ENCODE assay signal across 8 mouse cellular contexts in genomic region chr16:17209981-17210838, GRCm38 (mm10). TPM values are rescaled to one million over a fixed set of nuclear protein-coding genes. Genes with fewer than 3 reads are reported as not detected.
A peak's percentile ranks its signal among the peaks of the same experiment; 100 is the strongest.
DNase-seq lines count a peak whose midpoint lies in the region; ATAC-seq and TF ChIP-seq lines count a peak whose summit lies in the region.

No protein-coding gene starts in this region.

- H3K4me2 ChIP-seq in intestine, postnatal 0 days (replicated peaks; ENCODE audit: low read depth), result peak overlapping the region; percentile 99

- intact Hi-C loops in left cerebral cortex, postnatal 36 days (cut with DNase I), result loop anchor here (1.0 kb wide), 1 partner anchor 66 kb away; the partner anchor contains the start of gene Tmem191c

- H3K4me3 ChIP-seq in intestine, postnatal 0 days (ENCODE audit: low read depth, low read length), result peak overlapping the region; percentile 60
- peak overlapping the region; percentile 67 for H3K4me3 ChIP-seq in midbrain, embryonic 10.5 days

- H3K36me3 ChIP-seq in intestine, postnatal 0 days (ENCODE audit: control insufficient read depth, insufficient read depth), result no peaks in the 10 kb centered on the region
- peaks cover 23% of the 10 kb centered on the region for H3K36me3 ChIP-seq in midbrain, embryonic 10.5 days

- peak overlapping the region; percentile 23; the same call in 1 of the 2 replicates for H3K9ac ChIP-seq in intestine, postnatal 0 days (ENCODE audit: low read depth, low read length)

- H3K27ac ChIP-seq in intestine, postnatal 0 days (ENCODE audit: low read depth, low read length), result no peak overlapping the region
- H3K27ac ChIP-seq in midbrain, embryonic 10.5 days (replicated peaks), result peak overlapping the region; percentile 91

- H3K27me3 ChIP-seq in intestine, postnatal 0 days (replicated peaks; ENCODE audit: control insufficient read depth, insufficient read depth, low read length), result 0 out of 2 replicates have a peak, but pooled peaks cover 3% of the 10 kb centered on the region
- H3K27me3 ChIP-seq in midbrain, embryonic 10.5 days (ENCODE audit: low read depth, poor library complexity, severe bottlenecking), result peaks cover 54% of the 10 kb centered on the region

- H3K4me1 ChIP-seq in intestine, postnatal 0 days (replicated peaks; ENCODE audit: control insufficient read depth, insufficient read depth, low read length), result peaks cover 8% of the 10 kb centered on the region; the same call in 1 of the 2 replicates
- peaks cover 30% of the 10 kb centered on the region for H3K4me1 ChIP-seq in midbrain, embryonic 10.5 days

- WGBS in intestine, postnatal 0 days, result 8% methylated on average over 48 of the region's 48 CpGs
- 9% methylated on average over 48 of the region's 48 CpGs for WGBS in midbrain, embryonic 10.5 days

- peak; percentile 86 for ATAC-seq in intestine, postnatal 0 days

- no peaks in the 10 kb centered on the region for H3K9me3 ChIP-seq in intestine, postnatal 0 days (ENCODE audit: control insufficient read depth)
- peaks cover 3% of the 10 kb centered on the region; the same call in 1 of the 2 replicates for H3K9me3 ChIP-seq in midbrain, embryonic 10.5 days (replicated peaks)

- peak; percentile 92 for DNase-seq in adrenal gland, adult 2 months
- DNase-seq in embryo, embryonic 9.5 days (ENCODE audit: extremely low spot score), result peak; percentile 89
- peak; percentile 81 to 89 for DNase-seq in gastrocnemius, postnatal 4 days (ENCODE audit: low spot score in 2 of 2)
- DNase-seq in left cerebral cortex, postnatal 36 days (ENCODE audit: low spot score in 2 of 2), result peak; percentile 81 to 85
- DNase-seq in midbrain, embryonic 10.5 days (ENCODE audit: low spot score), result peak; percentile 92
- DNase-seq in right cerebral cortex, postnatal 36 days (ENCODE audit: low spot score in 2 of 2), result peak; percentile 74 to 85
- DNase-seq in urinary bladder, postnatal 4 days (ENCODE audit: low spot score in 2 of 2), result peak; percentile 83 to 92

- TF ChIP-seq CTCF in intestine, postnatal 0 days (IDR thresholded peaks at IDR 0.05; ENCODE audit: low read depth), result peak; percentile 99

RNA-seq across cellular contexts. Expression of gene Rimbp3, which starts 1.8 kb away (rescaled TPM):
- under 1 TPM in 1 of 2 experiments, not detected in 1; 0.07 TPM for total RNA-seq in adrenal gland, adult 2 months (2021)
- not detected in 2 replicates for polyA plus RNA-seq in adrenal gland, adult 2 months (2012; rRNA removed)
- total RNA-seq in gastrocnemius, postnatal 4 days (2021), result under 1 TPM; 0.22 to 0.29 TPM
- 0.14 and 0.21 TPM in 2 replicates for polyA plus RNA-seq in intestine, postnatal 0 days (2015; fragmentation: Nextera tagmentation; extraction: Ambion mirVana)
- 1 to 10 TPM; 1.7 to 2.0 TPM for total RNA-seq in left cerebral cortex, postnatal 36 days (2021)
- polyA plus RNA-seq in midbrain, embryonic 10.5 days (2016; fragmentation: Nextera tagmentation; extraction: Ambion mirVana), result 1.4 and 2.2 TPM in 2 replicates

RNA-seq across cellular contexts. Expression of gene Ube2l3, which starts 7.8 kb away (rescaled TPM):
- 100 to 1,000 TPM; 198 to 273 TPM for total RNA-seq in adrenal gland, adult 2 months (2021)
- polyA plus RNA-seq in adrenal gland, adult 2 months (2012; rRNA removed), result 91.0 and 109 TPM in 2 replicates
- total RNA-seq in gastrocnemius, postnatal 4 days (2021), result 100 to 1,000 TPM; 166 to 178 TPM
- 294 and 319 TPM in 2 replicates for polyA plus RNA-seq in intestine, postnatal 0 days (2015; fragmentation: Nextera tagmentation; extraction: Ambion mirVana)
- total RNA-seq in left cerebral cortex, postnatal 36 days (2021), result 100 to 1,000 TPM; 123 to 145 TPM
- polyA plus RNA-seq in midbrain, embryonic 10.5 days (2016; fragmentation: Nextera tagmentation; extraction: Ambion mirVana), result 412 and 424 TPM in 2 replicates

RNA-seq across cellular contexts. Expression of gene Hic2, which starts 23.2 kb away (rescaled TPM):
- 1 to 10 TPM; 2.4 to 2.7 TPM for total RNA-seq in adrenal gland, adult 2 months (2021)
- 2.1 and 2.6 TPM in 2 replicates for polyA plus RNA-seq in adrenal gland, adult 2 months (2012; rRNA removed)
- 1 to 10 TPM; 2.7 to 3.9 TPM for total RNA-seq in gastrocnemius, postnatal 4 days (2021)
- polyA plus RNA-seq in intestine, postnatal 0 days (2015; fragmentation: Nextera tagmentation; extraction: Ambion mirVana), result 1.4 and 1.9 TPM in 2 replicates
- total RNA-seq in left cerebral cortex, postnatal 36 days (2021), result 1 to 10 TPM; 5.3 to 5.4 TPM
- polyA plus RNA-seq in midbrain, embryonic 10.5 days (2016; fragmentation: Nextera tagmentation; extraction: Ambion mirVana), result 17.3 and 19.3 TPM in 2 replicates
